Mouse (Mus musculus): Measurements from ENCODE around the gene Aldh16a1.

GRCm38 (mm10) chr7:45191161-45191560 lies 36.8 kb upstream of the Aldh16a1 start:
- TF ChIP-seq EP300 (IDR thresholded peaks at IDR 0.05) (no peak), CTCF (IDR thresholded peaks at IDR 0.05) (no peak)
